Mouse (Mus musculus) embryo, embryonic 11.5 days (tissue): ENCODE measurements around the gene Prkch.
A peak's percentile ranks its signal among the peaks of the same experiment; 100 is the strongest.
"Not testable (repeated sequence)": the region's sequence is repeated elsewhere in the genome, so short reads cannot be mapped to it uniquely, and the experiment has no call there.

Experiments used
- DNase-seq: peaks from one replicate; pipeline ENCODE4 v3.0.0-alpha.2; 2012; ENCODE audit warnings: low read depth, low spot score

Gene Prkch

DNA sequence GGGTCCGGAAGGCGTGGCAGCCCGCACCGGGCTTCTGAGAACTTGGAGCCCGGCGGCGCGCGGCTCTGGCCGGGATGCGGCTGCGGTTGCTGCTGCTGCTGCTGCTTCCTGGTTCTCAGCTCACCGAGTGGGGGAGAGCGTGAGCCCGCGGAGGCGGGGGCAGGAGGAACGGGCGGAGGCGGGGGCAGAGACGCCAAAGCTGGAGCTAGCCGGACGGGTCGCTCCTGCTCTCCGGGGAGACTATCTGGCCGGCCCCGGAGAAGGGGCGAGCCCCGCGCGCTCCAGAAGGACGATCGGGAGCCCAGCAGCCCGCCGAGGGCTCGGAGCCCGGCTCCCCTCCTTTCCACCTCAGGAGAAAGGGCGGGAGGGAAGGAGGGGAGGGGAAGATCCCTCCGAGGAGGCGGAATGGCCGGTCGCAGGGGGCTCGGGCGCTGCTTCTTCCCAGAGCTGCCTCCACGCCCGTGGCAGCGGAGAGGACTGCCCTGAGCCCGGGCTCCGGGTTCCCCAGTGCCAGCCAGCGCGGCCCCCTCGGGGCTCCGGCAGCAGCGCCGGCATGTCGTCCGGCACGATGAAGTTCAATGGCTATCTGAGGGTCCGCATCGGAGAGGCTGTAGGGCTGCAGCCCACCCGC lies at the start of gene Prkch:
Prkch (plus strand) TSS at position 187 of the 631 bp plus-strand sequence.
- DNase-seq = peak; percentile 66

DNA sequence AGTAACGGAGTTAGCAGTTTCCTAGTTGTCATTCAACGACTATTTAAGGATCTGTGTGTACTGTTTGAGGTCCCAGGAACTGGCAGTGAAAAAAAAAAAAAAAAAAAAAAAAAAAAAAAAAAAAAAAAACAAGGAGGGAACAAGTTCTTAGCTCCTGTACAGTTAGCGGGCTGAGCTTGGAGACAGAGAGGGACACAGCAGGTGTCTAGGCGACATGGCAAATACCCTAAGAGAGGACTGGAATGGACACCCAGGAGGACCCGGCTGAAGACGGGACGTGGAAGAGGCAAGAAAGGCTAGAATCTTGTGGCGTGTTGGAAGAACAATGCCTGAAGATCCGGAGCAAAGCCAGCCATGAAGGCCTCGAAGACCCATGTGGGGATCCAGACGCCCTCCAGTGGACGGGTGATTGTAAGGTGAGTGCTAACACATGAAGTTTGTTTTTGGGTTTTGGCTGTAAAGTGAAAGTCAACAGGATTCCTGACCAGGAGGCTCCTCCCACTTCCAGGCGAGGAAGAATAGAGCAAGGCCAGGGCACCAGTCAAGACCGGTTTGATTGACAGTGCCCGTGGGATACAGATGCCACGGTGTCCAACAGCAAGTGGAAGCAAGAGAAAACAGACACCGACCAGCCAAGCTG lies 47.0 kb upstream of the Prkch start:
- DNase-seq = no peak

DNA sequence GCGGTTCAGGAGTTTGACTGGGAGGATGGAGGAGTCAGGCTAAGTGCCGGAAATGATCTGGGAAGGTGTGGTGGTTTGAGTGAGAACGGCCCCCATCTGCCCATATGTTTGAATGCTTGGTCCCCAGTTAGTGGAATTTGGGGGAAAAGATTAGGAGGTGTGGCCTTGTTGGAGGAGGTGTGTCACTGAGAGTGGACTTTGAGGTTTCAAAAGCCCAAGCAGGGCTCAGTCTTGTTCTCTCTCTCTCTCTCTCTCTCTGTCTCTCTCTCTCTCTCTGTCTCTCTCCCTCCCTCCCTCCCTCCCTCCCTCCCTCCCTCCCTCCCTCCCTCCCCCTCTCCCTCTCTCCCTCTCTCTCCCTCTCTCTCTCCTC lies 46.5 kb upstream of the Prkch start:
- DNase-seq = not testable (repeated sequence)

DNA sequence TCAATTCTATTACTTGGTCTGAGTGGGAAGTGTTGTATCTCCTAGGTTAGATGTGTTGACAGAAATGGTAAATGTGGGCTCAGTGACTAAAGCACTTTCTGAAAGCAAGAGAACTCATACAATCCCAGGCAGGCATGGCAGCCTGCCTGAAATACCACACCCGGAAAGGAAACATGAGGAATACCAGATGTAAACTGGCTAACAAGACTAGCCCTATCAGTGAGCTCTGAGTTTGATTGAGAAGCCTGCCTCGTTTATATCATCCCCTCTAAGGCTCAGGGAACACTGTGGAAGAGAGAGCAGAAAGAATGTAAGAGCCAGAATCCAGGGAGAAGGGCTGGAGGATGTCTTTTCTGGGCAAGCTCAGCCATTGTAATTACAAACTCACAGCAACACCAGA lies 45.4 kb upstream of the Prkch start:
- no peak for DNase-seq

DNA sequence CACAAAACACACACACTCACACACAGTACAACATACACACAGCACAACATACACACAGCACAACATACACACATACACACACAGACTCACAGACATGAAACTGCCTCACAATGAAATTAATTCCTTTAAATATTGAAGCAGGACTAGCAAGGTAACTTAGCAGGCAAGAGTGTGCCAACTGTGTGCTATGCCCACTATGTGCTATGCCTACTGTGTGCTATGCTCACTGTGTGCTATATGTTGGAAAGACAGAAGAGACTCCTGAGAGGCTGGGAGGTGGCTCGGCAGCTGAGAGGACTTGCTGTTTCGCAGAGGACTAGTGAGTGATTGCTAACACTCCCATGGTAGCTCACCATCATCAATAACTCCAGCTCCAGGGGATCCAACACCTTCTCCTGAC lies 44.2 kb upstream of the Prkch start:
- no peak for DNase-seq

DNA sequence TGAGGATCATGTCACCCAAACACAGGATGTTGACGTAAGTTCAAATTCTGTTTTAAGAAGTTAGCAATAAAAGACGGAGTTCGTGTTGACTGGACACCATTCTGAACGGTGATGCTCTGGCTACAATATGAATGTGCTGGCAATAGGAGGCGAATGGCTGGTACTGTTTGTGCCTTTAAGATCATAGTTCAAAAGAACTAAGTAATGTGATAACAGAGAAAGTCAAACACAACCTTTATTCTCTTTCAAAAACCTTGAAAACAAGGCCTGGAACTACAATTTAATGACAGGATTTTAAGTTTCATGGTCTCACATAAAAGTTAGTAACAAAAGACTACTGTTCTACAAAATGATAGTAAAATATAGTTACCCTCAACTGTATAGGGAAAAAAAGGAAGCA lies 41.4 kb upstream of the Prkch start:
- DNase-seq = no peak

DNA sequence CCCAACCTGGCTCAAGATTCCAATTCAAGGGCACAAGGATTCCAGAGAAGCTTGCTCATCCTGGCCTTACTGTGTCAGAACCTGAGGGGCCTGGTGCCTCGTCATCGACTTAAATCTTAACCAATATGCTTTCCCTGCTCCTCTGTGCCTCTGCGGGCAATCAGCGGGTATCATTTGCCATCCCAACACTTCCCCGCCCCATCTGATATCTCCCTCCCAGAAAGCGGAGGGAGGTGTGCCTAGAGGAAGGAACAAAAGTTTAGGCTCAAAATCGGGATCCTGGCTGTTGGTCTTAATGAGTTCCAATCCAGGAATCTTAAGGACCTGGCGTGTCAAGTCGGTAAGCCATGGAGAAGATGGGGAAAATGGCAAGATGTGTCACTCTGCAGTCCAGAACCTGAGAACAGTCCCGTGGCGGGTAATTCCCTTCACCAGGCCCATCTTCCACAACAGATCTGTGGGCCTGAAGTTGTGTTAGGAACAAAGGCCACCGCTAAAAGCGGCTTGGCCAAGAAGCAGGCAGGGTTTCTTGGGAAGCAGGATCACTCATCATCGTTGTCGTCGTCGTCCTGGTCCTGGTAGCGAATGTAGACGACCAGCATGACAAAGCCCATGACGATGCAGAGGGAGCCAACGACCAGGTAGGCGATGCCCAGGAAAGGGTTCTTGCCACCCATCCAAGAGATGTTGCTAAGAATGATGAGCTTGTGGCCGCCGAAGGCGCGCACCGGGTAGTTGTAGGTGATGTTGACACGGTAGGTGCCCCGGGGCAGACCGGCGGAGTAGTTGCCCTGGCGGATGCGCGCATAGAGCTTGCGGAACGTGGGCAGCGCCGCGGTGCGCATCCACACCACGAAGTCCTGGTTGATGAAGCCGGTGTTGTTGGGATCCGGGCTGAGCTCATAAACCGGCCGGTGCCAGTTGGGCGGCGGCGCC lies 39.6 kb upstream of the Prkch start:
- no peak for DNase-seq

DNA sequence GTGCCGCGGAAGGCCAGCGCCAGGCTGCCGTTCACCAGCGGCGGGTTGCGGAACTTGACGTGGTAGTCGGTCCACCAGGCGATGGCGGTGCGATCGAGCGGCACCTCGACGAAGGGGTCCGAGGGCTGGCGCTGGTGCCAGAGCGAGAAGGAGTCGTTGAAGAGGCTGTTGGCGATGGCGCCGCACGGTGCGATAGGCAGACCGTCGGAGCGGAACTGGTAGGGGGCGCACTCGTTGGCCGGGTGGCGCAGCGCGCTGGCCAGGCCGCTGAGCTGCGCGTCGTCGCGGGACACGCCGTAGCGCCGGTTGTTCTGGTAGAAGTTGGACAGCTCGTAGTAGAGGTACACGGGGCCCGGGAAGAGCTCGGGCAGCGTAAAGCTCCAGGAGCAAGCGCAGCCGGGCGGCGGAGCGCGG lies 38.9 kb upstream of the Prkch start:
- no peak for DNase-seq

DNA sequence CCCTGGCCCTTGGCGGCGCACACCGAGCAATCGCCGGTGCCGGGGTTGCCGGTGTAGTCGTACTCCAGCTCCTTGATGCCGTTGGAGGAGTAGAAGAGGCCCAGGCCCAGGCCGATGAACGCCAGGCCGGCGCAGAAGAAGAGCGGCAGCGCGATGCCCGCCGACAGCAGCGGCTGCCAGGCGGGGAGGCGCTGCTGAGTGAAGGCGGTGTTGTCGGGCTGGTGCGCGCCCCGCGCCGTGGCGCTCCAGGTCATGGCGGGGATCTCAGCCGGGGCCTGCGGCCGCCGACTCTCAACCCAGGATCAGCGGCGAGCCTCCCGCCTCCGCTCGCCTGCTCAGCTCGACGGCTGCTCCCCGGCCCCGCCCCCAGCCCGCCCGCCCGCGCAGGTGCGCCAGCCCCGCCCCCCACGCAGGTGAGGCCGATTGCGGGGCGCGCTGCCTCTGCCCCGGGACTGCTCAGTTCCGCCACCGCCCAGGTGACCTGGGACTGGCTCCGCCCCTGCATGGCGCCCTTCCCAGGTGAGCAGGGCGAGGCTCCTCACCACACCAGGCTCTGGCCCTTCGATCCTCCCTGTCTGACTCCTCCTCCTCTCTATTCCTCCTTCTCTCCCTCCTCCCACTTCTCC lies 38.4 kb upstream of the Prkch start, which contains the start of gene Tmem30b:
Tmem30b (minus strand) TSS at position 307 of the 626 bp plus-strand sequence.
- no peak for DNase-seq

DNA sequence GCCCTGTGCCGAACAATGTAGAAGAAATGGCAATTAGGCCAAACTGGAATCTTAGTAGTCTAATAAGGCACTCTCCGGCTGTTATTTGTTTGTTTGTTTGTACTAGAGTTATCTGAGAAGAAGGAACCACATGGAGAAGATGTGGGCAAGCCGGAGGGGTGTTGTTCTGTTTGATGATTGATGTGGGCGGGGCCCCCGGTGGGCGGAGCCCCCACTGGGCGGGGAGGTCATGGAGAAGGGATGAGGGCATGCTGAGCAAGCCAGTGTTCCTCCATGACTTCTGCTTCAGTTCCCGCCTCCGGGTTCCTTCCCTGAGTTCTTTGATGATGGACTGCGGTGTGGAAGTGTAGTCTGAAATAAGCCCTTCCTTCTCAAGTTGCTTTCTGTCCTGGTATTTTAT lies 37.0 kb upstream of the Prkch start:
- DNase-seq = no peak

DNA sequence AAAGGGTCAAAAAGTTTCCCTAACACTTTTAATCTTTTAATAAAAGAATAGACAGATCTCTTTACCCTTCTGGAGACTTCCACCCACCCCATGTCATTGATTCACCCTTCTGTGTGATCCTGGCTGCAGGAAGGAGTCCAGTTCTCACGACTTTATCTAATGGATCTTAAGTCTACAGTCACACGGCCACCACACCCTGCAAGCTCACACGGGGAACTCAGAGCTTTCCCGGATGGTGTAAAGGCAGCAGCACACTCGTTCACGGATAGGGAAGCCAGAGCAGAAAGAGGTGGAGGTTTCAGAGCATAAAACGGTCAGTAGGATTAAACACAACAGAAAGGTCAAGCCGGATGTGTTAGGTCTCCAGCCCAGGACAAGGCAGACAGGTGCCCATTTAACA lies 36.3 kb upstream of the Prkch start:
- no peak for DNase-seq

DNA sequence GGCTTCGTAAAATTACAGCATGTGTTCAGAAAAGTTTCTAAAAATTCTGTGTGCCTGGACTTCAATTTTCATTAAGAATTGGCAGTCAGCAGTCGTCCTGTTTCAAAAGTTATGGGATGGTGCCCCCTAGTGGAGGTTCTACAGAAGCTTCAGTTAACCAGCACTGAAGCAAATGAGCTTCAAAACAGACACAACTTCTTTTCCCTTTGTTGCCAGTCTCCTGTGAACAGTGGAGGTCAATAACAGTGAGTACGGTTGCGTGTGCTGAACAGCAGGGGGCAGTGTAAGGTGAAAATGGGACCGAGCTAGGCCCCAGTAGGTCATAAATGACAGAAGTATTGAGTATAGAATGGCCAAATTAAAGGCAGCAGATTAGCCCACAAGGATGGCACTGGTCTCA lies 30.4 kb upstream of the Prkch start:
- peak; percentile 67 for DNase-seq

DNA sequence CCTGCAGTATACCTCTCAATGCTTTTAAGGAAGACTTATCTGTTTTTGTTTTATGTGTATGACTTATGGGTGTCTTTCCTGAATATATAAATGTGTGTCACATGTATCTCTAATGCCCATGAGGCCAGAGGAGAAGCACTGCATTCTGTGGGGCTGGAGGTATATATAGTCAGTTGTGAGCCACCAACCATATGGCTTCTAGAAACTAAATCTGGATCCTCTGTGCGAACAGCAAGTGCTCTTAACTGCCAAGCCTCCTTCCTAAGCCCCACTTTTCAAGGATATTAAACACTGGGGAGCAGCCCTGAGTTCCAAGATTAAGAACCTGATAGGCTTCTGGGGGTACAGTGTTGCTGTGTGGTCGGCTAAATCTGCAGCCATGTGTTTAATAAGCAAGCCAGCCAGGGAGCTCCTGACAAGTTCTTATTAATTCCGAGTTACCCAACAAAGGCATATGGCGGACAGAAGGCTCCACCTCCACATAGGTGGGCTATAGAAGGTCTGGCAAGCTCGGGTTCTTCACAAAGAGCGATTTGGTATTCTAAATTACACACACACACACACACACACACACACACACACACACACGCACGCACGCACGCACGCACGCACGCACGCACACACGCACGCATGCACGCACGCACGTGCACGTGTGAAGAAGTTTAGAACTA lies 25.9 kb upstream of the Prkch start:
- DNase-seq = no peak

DNA sequence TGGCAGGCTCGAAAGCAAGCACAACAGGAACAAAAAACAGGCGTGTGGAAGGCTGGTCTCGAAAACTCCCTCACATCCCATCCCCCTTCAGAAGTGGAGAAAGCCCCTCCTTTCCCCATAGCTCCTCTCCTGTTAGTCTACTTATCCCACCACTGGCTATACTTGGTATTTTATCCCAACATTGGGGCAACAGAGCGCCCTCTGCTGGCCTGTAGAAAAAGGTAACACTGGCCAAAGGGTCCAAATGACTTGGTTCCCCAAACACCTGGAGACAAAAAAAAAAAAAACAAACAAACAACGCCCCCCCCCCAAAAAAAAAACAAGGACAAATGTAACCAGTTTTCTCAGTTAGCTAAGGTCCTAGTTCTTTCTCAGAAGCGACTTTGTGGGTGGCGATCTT lies 24.5 kb upstream of the Prkch start:
- DNase-seq = no peak

DNA sequence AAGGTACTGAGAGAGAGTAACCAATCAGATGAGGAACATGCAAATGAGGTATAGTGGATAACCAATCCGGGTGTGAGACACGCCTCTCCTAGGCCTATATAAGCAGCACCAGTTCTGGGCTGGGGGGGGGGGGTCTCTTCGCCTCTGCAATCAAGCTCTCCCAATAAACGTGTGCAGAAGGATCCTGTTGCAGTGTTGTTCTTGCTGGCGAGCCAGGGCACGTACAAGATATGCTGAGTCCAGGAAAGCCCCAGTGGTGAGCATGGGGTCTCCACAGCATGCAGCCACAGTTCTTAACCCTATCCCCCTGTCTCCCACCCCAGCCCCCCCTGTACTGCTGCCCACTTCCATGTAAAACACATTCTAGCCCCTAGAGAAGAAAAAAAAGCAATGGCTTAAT lies 21.5 kb upstream of the Prkch start:
- DNase-seq = not testable (repeated sequence)

DNA sequence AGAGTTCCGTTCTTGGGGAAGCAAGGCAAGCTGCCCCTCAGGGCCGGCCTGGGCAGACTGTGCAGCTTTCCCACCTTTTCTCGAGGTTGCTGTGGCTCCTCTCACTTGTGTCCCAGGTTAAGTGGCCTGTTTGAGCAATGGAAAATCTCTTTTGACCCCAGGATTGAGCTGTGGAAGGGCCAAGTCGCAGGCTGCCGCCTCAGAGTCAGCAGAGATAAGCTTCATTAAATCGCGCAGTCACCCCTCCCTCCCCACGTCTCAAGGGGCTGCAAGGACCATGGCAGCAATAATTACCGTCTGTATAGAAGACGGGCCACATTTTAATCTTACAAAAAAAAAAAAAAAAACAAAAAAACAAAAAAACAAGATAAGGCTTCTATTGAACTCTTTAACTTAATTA lies 20.4 kb upstream of the Prkch start:
- DNase-seq = no peak

DNA sequence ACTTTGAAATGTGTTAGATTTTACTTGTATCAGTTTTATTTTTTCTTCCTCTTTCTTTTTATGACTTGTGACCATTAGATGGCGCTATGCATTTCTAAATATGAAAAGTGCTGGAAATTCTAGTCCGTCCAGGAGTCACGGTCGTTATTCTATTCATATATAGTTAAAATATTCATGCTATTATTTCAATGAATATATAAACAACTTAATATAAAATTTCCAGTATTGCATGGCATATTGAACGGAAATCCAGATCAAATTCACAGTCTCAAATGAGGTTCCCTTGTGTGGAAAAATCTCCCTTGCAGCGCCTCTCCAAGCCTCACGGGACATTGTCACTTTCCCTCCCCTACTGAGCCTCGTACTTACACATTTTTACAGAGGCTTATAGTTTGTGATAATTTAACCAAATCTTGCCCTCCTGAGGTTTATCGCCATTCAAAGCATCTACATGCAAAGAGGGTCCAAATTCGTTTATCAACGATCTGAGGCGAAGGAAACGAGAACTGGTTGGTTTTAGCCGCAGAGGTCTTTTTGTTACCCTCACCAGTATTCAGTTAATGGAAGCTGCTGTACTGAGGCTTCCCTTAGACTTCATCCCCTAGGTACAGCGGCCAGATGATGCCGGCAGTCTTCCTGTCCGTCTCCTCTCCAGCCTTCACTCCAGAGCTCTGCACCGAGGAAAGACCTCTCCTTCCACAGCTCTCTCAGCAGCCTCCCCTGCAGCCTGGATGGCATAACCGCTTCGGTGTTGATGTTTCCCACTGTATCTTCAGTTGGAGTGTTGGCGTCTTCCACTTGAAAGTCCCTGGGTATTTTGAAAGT lies 19.6 kb upstream of the Prkch start:
- DNase-seq = no peak

DNA sequence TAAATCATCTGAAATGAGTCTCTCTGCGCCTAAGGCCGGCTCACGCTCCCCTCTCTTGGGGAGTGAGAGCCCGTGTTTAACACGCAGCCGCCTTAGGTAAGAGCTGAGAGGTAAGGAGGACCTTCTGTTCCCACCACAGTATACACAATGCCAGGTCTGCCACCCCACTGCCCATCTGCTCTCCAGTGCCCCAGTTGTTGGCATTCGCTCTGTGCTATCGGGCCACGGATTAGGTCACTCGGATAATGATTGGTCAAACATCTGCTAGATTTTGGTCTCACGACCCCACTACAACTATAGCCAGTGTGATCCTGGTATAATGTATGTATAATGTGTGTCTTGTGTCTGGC lies 19.0 kb upstream of the Prkch start:
- no peak for DNase-seq

DNA sequence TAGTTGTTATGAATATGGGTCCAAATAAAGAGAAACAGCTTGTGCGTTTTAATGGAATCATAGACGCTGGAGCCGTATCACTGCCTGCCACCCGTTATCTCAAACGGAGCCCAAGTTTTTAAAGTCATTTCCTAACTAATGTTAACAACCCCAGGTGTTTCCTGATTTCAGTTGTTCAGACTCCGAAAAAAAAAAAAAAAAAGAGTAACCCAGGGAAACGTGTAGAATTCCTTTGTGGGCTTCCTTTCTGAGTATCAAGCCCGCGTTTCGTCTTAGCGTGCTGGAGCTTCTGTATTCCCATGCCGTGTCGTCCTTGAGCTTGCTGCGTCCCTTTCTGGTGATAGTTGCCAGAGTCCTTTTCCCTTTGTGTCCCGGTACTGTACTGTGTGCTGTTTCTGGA lies 10.0 kb upstream of the Prkch start:
- no peak for DNase-seq

DNA sequence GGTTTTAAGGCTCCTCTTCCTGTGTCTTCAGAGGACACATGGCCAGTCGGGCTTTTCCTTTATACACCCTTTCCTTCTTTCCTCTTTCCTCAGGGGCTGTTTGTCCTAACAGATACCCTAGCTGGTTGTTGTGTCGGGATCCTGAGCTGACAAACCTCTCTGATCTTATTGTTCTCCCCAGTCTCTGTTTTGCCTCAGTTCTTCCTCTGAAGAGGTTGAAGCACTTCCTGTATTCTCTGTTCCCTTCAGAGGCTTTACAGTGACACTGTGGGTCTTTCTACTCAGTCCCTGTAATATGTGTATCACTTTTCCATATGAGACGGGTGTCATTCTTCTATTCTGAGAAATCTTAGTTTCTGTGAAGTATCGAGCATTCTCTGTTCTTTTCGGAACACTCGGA lies 6.5 kb upstream of the Prkch start:
- no peak for DNase-seq

DNA sequence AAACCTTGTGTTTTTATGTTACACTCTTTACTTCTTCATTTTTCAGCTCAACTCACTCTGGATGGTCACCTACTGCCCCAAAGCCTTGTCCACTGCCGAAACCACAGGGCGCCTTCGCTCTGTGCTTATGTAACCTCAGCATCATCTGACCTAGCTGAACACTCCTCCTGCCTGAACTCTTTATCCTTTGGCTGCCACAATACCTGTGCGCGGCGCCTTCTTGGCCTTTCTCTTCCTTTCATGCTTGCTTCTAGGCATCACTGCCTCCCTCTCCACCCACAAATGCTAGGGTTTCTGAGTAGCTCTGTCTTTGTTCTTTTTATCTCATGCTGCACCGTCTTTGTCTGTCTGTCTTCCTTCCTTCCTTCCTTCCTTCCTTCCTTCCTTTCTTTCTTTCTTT lies 3.8 kb upstream of the Prkch start:
- no peak for DNase-seq
